Mouse (Mus musculus) telencephalon, adult 2 months (tissue): ENCODE results near the gene Lrfn2.

Source experiments
- DNase-seq: peaks from one replicate; pipeline ENCODE4 v3.0.0-alpha.2; 2011; ENCODE audit warnings: low read depth, low spot score

Gene Lrfn2

DNA sequence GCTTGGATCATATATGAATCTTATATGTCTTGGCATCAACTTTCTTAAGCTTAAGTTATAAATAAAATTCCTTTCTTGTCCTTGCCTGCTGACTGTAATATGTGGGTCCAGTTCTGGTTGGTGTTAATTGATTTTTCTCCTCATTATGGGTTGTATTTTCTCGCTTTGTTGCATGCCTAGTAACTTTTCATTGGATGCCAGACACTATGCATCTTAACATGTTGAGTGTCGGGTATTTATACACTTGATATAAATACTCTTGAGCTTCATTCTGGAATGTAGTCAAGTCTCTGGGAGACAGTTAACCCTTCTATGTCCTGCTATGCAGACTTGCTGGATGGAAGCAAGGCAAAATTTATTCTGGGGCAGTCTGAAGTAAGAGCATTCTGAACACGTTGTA, 192.5 kb downstream of the Lrfn2 start:
- DNase-seq = no peak
